Mouse (Mus musculus) cerebellum, adult 18-20 months (tissue): ENCODE measurements around the gene Stac3.
A peak's percentile ranks its signal among the peaks of the same experiment; 100 is the strongest.

Source experiments
- DNase-seq, 2 experiments: peaks; one replicate each; pipeline ENCODE4 v3.0.0; 2021

Gene Stac3

DNA sequence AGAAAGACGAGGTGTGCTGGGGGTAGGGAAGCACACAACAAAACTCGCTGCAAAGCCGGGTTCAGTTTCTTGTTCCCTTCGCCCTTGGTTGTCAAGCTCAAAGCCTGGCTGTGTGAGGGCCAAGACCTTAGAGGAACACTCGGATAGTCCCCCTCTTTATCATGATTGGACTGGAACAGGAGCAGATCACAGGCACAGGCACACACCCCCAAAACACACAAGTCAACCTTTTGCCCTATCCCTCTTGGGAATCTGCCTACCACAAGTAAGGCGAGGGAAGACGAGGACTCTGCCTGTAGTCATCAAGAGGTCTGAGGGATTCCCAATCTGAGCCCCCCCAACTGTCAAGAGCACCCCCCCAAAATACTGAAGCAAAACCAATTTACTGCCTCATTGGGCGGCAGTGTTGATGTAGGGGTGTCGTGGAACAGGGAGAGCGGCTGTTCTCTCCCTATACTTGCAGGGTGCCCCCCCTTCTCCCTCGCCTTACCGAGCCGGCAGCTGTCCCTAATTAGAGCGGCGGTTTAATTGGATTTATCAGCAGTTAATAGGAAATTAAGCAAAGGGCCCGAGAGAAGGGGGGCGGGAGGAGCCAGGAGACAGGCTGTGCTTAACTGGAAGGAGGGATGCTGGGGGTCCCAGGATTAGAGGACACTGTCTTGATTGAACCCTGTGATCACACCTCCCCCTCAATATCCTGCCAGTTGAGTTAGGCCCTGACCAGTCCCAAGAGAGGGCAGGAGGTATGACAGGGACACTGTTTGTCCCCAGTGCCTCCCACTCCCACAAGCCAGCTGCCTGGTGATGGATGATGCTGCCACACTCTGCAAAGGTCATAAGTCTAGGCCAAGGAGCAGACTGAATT lies 8.6 kb downstream of the Stac3 start:
- DNase-seq, result peak; percentile 62 to 65

DNA sequence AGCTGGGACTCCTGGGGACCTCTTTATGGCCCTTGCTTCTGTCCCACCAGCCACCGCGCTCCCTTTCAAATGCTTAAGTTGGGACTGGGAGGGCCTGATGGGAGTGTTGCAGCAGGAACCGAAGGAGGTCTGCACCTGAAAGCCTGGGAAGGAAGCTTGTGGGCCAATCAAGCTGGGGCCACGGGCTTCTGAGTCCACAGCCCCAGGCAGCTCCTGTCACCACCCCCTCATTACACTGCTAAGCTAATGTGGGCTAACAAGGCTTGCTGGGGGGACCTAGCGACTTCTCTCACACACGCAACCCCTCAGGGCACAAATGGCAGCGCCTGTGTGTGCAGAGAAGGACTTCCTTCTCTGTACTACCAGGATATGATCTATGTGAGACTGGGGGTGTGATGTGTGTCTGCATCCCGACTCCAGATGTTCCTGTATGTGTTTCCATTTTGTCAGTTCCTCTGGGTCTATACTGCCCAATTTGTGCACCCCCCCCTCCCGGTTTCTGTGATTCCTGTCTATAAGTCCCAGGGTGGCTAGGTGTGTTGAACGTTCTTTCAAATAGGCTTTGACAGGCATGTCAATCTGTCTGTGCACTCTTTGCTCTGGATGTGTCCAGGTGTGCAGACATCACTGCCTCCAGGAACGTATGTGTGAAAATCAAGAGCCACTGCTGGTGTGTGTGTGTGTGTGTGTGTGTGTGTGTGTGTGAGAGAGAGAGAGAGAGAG lies 9.6 kb downstream of the Stac3 start:
- no peak for DNase-seq

DNA sequence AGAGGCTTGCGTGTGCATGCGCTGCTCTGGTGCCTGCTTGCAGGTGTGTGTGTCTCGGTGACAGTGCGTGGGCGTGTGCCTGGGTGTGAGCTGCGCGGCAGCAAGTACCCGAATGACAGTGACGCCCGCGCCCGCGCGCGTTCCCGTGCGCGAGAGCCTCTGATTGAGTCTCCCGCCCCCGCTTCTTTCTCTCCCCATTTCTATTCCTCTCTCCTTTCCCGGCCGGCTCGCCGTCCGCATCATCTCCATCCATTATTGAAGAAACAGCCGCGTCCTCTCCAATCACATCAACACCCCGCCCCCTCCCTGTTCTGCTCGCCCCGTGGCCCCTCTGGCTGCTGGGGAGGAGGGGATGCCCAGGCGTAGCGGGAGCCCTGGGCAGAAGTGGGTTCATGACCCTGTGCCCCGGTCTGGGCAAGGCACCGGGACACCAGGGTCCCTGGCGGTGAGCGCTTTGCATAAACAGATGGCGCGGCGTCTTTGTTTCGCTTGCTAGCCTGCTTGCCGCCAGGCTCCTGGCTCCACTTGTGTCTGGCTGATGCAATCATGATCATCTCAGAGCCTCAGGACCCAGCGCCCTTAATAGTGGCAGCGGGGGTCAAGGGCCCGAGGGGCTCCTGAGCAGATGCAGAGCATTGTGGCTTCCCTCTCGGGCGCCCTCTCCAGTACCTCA lies 10.3 kb downstream of the Stac3 start:
- DNase-seq, result peak; percentile 89 to 90

DNA sequence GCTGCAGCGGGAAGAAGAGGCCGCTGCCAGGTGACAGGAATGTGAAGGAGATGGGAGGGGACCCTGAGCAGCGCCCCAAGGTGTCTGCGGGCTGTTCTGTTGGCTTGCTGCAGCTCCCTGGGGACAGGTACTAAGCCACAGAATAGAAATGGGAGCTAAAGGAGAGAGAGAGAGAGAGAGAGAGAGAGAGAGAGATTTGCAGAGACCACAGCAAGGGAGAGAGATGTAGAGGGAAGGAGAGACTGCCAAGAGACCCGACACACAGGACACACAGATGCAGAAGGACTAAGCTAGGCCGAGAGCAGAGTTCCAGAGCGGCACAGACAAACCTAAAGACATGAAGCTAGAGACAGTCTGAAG lies 10.8 kb downstream of the Stac3 start:
- no peak for DNase-seq

DNA sequence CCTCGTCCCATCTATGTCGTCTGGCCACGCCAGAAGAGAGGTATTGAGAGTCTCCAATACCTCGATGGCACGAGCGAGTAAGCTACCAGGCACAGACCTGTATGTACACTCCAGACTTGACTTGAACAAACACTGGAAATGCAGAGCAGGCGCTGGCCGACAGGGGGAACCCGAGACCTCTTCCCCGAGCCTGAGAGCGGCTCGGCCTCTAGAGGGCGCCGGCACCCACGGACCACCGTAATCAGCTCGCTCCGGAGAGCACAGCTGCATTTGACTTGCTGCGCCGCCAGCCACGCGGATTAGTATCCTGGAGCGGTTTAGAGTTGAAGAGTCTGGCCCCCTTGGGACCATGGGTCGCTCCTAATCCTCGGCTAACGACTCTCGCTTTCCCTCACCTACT lies 11.3 kb downstream of the Stac3 start:
- DNase-seq, result peak; percentile 90 to 98

DNA sequence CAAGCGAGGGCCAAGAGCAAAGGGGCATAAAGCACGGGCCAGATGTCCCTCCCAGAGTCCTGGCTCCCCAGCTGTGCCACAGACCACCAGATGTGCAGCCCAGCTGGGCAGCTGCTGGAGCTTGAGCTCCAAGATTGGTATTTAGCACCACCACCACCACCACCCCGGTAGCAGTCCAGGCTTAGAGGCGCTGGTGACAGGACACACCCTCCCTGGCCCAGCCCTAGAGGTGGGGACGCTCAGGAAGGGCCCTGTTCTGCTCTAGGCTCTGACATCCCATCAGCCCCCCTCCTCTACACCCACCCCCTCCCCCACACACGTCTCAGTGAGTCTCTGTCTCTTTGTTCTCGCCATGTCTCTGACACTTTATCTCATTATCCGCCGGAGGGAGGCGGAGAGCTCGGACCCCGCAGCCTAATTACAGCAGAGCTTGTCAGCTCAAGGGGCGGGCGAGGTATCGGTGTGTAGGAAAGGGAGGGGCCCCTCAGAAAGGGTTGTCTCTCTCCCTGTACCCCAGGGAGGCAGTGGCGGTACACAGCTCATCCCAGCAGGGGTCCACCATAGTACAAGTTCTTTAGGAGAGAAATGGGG lies 12.1 kb downstream of the Stac3 start:
- DNase-seq, result peak in 1 of 2 experiments; percentile 35

DNA sequence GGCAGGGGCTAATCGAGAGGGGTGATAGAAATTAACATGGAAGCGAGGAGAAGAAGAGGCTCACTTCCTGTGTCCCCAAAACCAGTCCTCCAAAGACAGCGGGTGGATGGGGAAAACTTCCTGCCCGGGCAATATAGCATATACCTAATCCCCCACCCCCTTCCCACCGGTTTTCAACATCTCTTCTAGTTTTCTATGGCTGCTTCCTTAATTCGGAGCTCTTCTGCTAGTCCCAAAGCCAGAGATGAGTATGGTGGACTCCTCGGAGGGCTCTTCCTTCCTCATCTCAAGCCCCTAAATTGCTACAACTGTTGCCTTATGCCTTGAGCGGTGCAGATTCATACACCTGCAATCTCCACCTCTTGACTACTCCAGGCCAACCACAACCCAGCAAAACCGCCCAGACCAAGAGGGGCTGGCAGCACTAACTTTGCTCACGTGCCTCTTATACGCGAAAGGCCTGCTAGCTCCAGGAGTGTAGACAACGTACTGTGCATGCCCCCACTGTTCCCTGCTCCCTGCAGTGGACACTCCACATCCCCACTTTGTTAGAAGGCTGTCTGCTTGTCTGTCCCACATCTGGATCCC lies 12.7 kb downstream of the Stac3 start:
- DNase-seq, result no peak

DNA sequence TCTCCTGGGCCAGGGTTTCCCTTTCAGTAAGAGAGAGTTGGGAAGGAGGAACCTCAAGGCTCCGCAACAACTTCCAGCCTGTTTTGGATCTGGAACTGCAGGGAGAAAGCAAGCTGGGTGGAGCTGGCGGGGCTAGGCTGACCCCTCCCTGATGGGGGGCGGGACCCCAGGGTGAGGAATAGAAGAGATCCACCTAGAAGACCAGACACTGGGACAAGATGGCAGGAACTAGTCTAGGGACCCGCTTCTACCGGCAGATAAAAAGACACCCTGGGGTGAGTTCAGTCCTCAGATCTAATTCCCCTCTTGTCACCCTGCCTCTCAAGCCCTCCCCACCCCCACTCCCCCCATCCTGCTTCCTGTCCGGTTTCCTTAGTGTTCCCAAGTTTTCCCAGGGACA lies 13.3 kb downstream of the Stac3 start, which contains the start of gene Ndufa4l2:
Ndufa4l2 (plus strand) TSS at position 204 of the 400 bp plus-strand sequence.
- DNase-seq, result no peak

DNA sequence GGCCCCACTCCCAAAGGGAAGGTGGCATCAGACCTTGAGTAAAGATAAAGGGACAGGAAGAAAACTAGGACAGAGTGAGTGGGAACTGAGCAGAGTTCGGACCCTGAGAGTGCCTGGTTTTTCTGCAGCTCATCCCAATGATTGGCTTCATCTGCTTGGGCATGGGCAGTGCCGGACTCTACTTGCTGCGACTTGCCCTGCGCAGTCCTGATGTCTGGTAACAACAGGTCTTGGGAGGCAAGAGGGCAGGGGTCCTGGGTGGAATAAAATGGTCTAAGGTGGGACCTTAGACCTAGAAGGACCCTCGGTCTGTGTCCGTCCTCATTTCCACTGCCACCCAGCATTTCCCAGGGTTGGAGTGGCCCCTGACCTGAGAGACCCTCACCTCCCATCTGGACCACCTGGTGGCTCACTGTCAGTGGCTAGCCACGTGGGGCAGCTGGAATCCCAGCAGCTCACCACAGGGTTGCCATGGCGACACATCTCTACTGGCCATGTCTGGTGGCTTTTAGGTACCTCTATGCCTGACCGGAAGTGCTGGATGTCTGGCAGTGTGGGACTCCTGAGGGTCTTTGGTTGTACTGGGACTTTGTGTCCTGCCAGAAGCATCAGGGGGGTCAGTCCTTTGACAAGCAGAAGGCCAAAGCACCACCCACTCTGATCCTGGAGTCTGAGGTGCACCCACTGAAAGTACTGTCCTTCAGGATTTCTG lies 13.9 kb downstream of the Stac3 start:
- DNase-seq, result no peak

DNA sequence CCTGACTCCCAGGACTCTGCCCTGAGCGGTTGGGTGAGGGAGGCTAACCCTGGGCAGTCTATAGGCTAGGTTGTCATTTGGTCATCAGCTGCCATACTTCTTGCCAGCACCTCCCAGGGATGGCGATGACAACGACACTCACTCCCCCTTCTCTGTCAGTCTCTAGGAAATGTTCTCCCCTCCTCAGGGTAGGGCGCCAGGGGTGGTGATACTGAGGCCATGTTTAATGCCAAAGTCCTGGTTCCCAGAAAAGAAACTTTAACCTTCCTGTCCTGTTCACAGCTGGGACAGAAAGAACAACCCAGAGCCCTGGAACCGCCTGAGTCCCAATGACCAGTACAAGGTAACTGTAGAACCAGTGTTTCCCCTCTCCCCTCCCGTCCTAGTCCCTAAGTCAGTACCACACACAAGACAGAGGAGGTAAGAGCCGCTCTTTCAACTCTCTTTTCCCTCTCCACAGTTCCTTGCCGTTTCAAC lies 14.5 kb downstream of the Stac3 start:
- DNase-seq, result no peak

DNA sequence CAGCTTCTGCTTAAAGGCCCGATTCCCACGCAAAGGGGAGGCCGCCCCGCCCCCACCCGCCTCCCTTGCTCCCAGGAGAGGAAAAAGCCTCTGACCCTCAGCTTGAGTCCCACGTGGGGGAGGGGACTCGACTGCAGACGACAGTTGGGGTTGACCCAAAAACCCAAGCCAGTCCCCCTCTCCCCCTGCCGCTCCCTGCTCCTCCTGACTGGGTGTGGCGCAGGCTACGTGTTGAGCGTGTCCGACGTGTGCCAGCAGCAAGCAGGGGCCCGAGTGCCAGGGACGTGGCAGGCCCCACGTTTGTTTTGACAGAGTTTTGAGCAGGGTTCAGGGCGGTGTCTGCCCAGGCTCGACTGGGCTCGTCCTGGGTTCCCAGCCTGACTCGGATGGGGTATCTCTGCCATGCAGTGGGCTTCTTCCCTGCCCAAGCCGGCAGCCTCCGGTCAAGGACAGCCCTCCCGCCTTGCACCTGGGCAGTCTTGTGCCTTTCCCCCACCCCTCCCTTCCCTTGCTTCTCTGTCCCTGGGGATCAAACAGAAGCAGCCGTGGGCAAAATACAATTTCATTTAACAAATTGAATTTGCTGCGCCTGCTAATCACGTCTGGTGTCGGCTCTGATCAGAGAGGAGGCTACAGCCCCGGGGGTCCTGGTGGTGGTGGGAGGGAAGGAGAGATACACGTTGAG lies 15.2 kb downstream of the Stac3 start:
- no peak for DNase-seq

DNA sequence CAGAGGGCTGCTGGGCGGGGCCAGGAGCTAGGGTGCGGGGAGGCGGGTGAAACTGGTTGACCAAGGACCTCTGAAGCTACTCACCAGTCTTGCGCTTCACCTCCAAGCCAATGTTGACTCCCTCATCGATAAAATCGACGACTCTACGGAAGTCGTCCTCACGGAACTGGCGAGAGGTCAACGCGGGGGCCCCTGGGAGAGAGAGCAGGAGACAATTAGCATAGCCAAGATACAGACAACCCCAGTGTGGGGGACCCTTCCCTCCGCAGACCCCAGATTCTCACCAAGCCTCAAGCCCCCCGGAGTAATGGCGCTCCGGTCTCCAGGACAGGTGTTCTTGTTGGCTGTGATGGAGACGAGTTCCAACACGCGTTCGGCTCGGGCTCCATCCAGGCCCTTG lies 16.5 kb downstream of the Stac3 start:
- no peak for DNase-seq

DNA sequence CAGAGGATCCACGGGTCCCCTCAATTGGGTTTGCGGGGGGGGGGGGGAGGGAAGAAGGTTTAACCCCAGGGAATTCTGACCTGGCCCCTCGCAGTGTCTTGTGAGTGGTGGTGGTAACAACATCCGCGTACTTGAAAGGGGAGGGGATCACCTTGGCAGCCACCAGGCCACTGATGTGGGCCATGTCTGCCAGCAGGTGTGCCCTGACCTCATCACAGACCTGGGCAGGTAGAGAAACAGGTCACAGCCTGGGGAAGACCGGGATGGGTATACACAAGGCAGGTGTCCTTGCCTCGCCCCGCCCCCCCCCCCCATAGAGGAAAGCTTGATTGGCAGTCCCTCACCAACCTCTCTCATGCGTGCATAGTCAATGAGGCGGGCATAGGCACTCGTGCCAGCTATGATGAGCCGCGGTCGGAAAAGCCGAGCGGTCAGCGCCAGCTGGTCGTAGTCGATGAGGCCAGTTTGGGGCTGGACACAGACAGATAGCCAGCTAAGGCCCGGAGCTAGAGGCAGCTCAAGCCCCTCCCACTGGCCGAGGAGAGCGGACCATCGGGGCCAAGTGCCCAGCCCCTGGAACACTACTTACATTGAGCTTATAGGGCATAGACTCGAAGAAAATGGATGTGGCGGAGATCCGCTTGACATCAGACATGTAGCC lies 17.7 kb downstream of the Stac3 start:
- no peak for DNase-seq

DNA sequence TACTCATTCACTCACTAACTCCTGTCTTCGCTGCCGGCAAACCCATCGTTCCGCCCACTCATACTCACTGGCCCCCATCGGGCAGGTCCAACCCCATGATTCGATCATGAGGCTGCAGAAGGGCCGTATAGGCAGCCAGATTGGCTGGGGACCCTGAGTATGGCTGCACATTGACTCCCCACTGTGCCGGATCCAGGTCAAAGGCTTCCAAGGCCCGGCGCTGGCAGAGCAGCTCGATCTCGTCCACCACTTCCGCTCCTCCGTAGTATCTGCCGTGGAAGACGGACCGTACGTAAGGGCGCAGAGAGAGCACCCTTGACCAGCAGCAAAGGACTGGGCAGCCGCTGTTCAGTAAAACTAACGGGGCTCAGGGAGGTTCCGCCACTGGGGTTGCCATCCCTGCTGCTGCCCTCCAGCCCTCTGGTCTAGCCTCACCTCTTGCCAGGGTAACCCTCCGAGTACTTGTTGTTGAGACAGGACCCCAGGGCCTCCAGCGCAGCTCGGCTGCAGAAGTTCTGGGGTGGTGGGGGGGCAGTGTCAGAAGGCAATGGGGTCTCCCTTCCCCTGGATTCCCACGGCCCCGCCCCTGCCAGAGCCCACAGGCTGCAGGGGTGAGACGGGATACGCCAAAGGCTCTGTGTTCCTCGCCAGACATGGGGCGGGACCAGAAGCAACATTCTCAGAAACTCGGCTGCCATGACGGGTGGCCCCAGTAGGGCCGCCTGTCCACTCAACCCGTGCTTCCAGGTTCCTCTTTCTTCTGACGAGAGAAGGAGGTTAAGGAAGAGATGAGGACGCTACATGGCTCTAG lies 18.6 kb downstream of the Stac3 start:
- DNase-seq, result no peak

DNA sequence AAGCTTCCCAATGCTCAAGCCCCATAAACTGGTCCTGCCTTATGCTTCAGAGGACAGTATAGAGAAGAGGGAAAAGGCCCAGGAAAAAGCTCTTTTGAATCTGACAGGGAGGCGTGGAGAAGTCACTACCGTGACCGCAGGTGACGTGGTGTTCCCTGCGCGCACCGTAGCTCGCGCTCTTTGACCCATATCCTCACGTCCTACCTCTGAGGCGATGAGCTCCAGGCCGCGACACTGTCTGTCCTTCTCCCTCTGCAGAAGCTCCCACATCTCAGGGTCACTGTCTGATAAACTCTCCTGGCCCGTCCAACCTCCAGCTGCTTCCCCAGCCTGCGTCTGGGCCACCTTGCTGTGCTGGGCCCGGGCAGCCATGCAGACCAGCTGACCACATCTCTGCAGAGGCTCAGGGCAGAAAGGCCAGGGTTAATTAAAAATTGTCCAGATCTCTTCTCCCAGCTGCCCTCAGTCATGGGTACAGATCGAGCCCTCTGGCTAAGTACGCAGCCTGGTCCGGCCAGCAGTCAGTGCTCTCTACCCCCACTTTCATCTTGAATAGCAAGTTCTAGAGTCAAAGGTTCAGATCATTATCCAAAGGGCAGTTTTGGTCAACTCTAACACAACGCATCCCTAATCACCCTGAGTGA lies 19.4 kb downstream of the Stac3 start:
- DNase-seq, result no peak

DNA sequence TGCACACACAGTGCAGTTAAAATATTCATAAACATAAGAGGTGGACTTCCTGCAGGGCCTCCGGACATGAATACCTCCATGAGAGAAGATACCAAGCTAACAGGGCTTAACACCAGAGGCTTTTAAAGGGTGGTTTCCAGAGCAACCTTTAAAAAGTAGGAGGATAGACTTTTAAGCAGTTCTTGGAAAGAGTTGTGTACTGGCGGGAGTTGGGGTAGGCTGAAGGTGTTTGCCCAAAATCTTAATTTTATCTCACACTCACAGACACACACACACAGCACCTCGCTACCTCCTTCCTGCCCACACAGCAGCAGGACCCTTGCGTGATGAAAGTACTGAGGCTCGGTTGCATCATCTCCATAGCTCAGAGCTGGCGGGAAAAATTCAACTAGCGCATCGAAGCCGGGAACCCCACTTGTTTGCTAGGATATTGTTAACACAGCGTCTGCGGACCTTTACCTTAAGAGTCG lies 20.2 kb downstream of the Stac3 start:
- no peak for DNase-seq

DNA sequence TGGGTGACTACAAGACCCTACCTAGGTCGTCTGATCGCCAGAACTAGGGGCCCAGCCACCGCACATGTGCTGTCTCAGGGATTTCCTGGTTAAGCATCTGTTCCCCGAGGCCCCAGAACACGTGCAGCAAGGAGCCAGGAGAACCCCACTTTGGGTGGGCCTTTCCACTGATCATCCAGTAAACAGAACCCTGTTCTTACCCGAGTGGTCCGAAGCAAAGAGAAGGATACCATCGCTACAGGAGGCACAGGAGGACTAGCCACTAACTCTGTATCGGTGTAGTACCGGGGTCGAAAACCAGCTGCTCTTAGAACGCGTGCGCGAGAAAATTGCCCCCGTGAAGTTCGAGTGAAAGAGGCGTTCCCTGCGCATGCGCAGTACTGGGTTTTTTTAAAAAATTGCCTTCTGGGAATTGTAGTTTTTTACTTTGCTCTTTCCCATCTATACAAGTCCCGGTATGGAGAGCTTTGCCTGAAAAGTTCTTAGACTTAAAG lies 20.6 kb downstream of the Stac3 start, which contains the start of gene Shmt2:
Shmt2 (minus strand) TSS at position 357 of the 494 bp plus-strand sequence.
- DNase-seq, result peak; percentile 84 to 88

DNA sequence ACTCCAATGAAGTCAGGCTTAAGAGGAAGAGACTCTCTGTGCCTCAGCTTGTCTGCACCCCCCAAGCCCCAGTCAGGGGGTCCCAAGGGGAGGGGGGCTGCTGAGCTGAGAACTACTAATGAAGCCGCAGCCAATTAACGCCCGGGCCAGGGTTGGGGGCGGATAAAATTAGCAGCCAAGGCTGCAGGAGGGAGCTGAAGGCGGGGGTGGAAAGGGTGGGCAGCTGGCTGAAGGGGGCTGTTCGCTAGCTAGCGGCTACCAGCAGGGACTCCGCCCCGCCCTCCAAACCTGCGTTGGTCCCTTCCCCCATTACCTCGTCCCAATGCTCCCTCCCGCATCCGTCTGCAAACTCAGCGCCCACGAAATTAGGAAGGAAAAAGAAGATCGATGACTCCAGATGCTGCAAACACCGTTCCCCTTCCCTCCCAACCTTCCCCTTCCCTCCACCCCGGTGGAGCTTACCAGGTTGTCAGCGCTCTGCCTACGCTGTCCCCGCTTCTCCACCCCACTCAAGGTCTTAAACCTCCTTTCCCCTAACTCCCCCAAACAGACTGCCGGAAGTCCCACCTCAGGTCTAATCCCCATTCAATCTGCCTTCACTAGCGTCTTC lies 23.3 kb downstream of the Stac3 start:
- DNase-seq, result no peak

DNA sequence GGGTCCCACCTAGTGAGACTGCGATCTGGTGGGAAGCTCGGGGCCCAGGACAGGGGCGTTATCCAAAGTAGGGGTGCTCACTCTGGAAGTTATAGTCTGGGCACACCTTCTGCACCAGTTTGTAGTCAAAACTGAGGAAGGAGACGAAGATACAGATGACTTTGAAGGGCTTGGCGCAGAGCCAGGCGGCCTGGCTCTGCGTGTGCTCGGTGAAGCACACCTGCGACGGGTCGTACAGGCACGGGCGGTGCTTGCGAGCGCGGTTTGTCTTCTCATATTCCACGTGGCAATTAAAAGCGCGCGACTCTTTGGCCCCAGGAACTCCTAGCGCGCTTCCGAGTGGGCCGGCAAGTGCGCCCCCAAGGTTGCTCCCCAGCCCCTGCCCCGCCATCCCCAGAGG lies 24.6 kb downstream of the Stac3 start:
- no peak for DNase-seq
